Mouse (Mus musculus): Measurements from ENCODE around the gene Ranbp9. TPM values are rescaled to one million over a fixed set of nuclear protein-coding genes. Genes with fewer than 3 reads are reported as not detected.

Ranbp9 gene
- total and polyA plus RNA-seq, 2 experiments from 2014 or later = 9.6 to 67.1 TPM

GRCm38 (mm10) chr13:43523906-43524480 is 42.9 kb upstream of the Ranbp9 start:
- Histone ChIP-seq H3K36me3 (ENCODE audit: insufficient read depth, low read length) (no peaks in the 10 kb centered on the region), H3K27me3 (ENCODE audit: insufficient read depth, low read length) (no peaks in the 10 kb centered on the region), H3K4me1 (ENCODE audit: insufficient read depth, low read length) (peaks cover 5% of the 10 kb centered on the region), H3K9me3 (ENCODE audit: low read length) (no peaks in the 10 kb centered on the region), H3K27ac (no peak overlapping the region), H3K4me3 (ENCODE audit: low read length) (no peak overlapping the region), H3K4me2 (ENCODE audit: low read depth, low read length) (no peak overlapping the region), H3K9ac (replicated peaks; ENCODE audit: low read length) (no peak overlapping the region)
- 59% methylated on average over 7 of the region's 7 CpGs for WGBS
- DNase-seq (ENCODE audit: low spot score) = no peak
- no peak for TF ChIP-seq CTCF (IDR thresholded peaks at IDR 0.05; ENCODE audit: low read depth)
- ATAC-seq = no peak

- Histone ChIP-seq H3K27me3 (ENCODE audit: insufficient read depth, low read length) (no peaks in the 10 kb centered on the region), H3K9me3 (ENCODE audit: low read length) (no peaks in the 10 kb centered on the region), H3K36me3 (ENCODE audit: insufficient read depth, low read length) (no peaks in the 10 kb centered on the region), H3K4me1 (ENCODE audit: insufficient read depth, low read length) (peaks cover 5% of the 10 kb centered on the region), H3K4me2 (ENCODE audit: low read depth, low read length) (no peak overlapping the region), H3K27ac (no peak overlapping the region), H3K4me3 (ENCODE audit: low read length) (no peak overlapping the region), H3K9ac (replicated peaks; ENCODE audit: low read length) (no peak overlapping the region)
- no peak for DNase-seq (ENCODE audit: low spot score)
- no peak for TF ChIP-seq CTCF (IDR thresholded peaks at IDR 0.05; ENCODE audit: low read depth)
- 91% methylated on average over 5 of the region's 5 CpGs for WGBS
- ATAC-seq = no peak
Observed at GRCm38 (mm10) chr13:43521940-43522339, 40.9 kb upstream of the Ranbp9 start.

GRCm38 (mm10) chr13:43519251-43519650 is 38.2 kb upstream of the Ranbp9 start:
- 65% methylated on average over 6 of the region's 6 CpGs for WGBS
- no peaks in the 10 kb centered on the region; the same call in 1 of the 2 replicates for H3K4me1 ChIP-seq (ENCODE audit: insufficient read depth, low read length)
- no peak overlapping the region for H3K4me3 ChIP-seq (ENCODE audit: low read length)
- no peaks in the 10 kb centered on the region for H3K9me3 ChIP-seq (ENCODE audit: low read length)
- TF ChIP-seq CTCF (IDR thresholded peaks at IDR 0.05; ENCODE audit: low read depth) = no peak
- H3K27ac ChIP-seq = no peak overlapping the region
- no peaks in the 10 kb centered on the region for H3K27me3 ChIP-seq (ENCODE audit: insufficient read depth, low read length)
- DNase-seq (ENCODE audit: low spot score) = no peak
- no peaks in the 10 kb centered on the region for H3K36me3 ChIP-seq (ENCODE audit: insufficient read depth, low read length)
- no peak overlapping the region for H3K9ac ChIP-seq (replicated peaks; ENCODE audit: low read length)
- ATAC-seq = no peak
- H3K4me2 ChIP-seq (ENCODE audit: low read depth, low read length) = no peak overlapping the region

GRCm38 (mm10) chr13:43517371-43517770 is 36.3 kb upstream of the Ranbp9 start:
- H3K27ac ChIP-seq = no peak overlapping the region
- no peak overlapping the region for H3K4me3 ChIP-seq (ENCODE audit: low read length)
- DNase-seq (ENCODE audit: low spot score) (no peak), ATAC-seq (no peak)
- no peaks in the 10 kb centered on the region for H3K36me3 ChIP-seq (ENCODE audit: insufficient read depth, low read length)
- no peaks in the 10 kb centered on the region for H3K9me3 ChIP-seq (ENCODE audit: low read length)
- no peak overlapping the region for H3K4me2 ChIP-seq (ENCODE audit: low read depth, low read length)
- H3K9ac ChIP-seq (replicated peaks; ENCODE audit: low read length) = no peak overlapping the region
- no peaks in the 10 kb centered on the region for H3K27me3 ChIP-seq (ENCODE audit: insufficient read depth, low read length)
- no peak for TF ChIP-seq CTCF (IDR thresholded peaks at IDR 0.05; ENCODE audit: low read depth)
- WGBS = 39% methylated on average over 8 of the region's 8 CpGs
- no peaks in the 10 kb centered on the region; the same call in 1 of the 2 replicates for H3K4me1 ChIP-seq (ENCODE audit: insufficient read depth, low read length)

GRCm38 (mm10) chr13:43516931-43517330 is 35.8 kb upstream of the Ranbp9 start:
- H3K9ac ChIP-seq (replicated peaks; ENCODE audit: low read length) = no peak overlapping the region
- no peaks in the 10 kb centered on the region for H3K27me3 ChIP-seq (ENCODE audit: insufficient read depth, low read length)
- no peaks in the 10 kb centered on the region for H3K36me3 ChIP-seq (ENCODE audit: insufficient read depth, low read length)
- no peaks in the 10 kb centered on the region for H3K9me3 ChIP-seq (ENCODE audit: low read length)
- ATAC-seq (0 out of 2 replicates have a peak, but pooled peaks have one; percentile 27), DNase-seq (ENCODE audit: low spot score) (no peak)
- H3K27ac ChIP-seq = no peak overlapping the region
- 16% methylated on average over 6 of the region's 6 CpGs for WGBS
- no peak for TF ChIP-seq CTCF (IDR thresholded peaks at IDR 0.05; ENCODE audit: low read depth)
- H3K4me2 ChIP-seq (ENCODE audit: low read depth, low read length) = no peak overlapping the region
- no peaks in the 10 kb centered on the region; the same call in 1 of the 2 replicates for H3K4me1 ChIP-seq (ENCODE audit: insufficient read depth, low read length)
- H3K4me3 ChIP-seq (ENCODE audit: low read length) = no peak overlapping the region

- Histone ChIP-seq H3K9ac (replicated peaks; ENCODE audit: low read length) (no peak overlapping the region), H3K9me3 (ENCODE audit: low read length) (no peaks in the 10 kb centered on the region), H3K4me1 (ENCODE audit: insufficient read depth, low read length) (no peaks in the 10 kb centered on the region; the same call in 1 of the 2 replicates), H3K4me2 (ENCODE audit: low read depth, low read length) (no peak overlapping the region), H3K27ac (no peak overlapping the region), H3K27me3 (ENCODE audit: insufficient read depth, low read length) (no peaks in the 10 kb centered on the region), H3K36me3 (ENCODE audit: insufficient read depth, low read length) (no peaks in the 10 kb centered on the region), H3K4me3 (ENCODE audit: low read length) (no peak overlapping the region)
- DNase-seq (ENCODE audit: low spot score) (no peak), ATAC-seq (no peak)
- 91% methylated on average over 5 of the region's 5 CpGs for WGBS
- no peak for TF ChIP-seq CTCF (IDR thresholded peaks at IDR 0.05; ENCODE audit: low read depth)
Observed at GRCm38 (mm10) chr13:43516119-43516518, 35.0 kb upstream of the Ranbp9 start.

GRCm38 (mm10) chr13:43514950-43515358 is 33.9 kb upstream of the Ranbp9 start:
- ATAC-seq = no peak
- DNase-seq (ENCODE audit: low spot score) = no peak
- no peaks in the 10 kb centered on the region; the same call in 1 of the 2 replicates for H3K4me1 ChIP-seq (ENCODE audit: insufficient read depth, low read length)
- H3K4me3 ChIP-seq (ENCODE audit: low read length) = no peak overlapping the region
- H3K9me3 ChIP-seq (ENCODE audit: low read length) = no peaks in the 10 kb centered on the region
- no peak overlapping the region for H3K27ac ChIP-seq
- no peak for TF ChIP-seq CTCF (IDR thresholded peaks at IDR 0.05; ENCODE audit: low read depth)
- no peaks in the 10 kb centered on the region for H3K36me3 ChIP-seq (ENCODE audit: insufficient read depth, low read length)
- H3K4me2 ChIP-seq (ENCODE audit: low read depth, low read length) = no peak overlapping the region
- no peak overlapping the region for H3K9ac ChIP-seq (replicated peaks; ENCODE audit: low read length)
- 83% methylated on average over 8 of the region's 8 CpGs for WGBS
- no peaks in the 10 kb centered on the region for H3K27me3 ChIP-seq (ENCODE audit: insufficient read depth, low read length)

Measured in hindbrain, postnatal 0 days (tissue).